Comparison of ENCODE assay signal across 13 mouse cellular contexts in the genomic region with DNA sequence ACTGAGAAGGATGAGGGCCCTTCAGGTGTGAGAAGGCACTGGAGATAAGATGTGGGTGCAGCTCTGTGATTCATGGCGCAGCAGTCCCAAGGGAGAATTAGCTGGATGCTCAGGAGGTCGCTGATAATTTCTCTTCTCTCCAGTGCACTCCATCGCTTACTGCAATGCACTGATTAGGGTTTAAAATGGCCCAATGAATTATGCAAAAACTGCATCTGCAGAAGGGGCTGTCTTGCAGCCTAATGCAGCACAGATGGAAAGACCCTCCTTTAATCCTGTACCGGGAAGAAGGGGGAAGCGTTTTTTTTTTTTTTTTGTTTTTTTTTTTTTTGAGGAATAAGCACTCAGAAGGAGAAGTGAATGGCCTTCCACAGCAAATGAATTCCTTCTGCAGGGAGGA.
DNase-seq lines count a peak whose midpoint lies in the region; ATAC-seq and TF ChIP-seq lines count a peak whose summit lies in the region.
"Had no signal": no experiment of that assay in that cellular context is flagged by ENCODE, and none has a peak within 500 bp of the region (broad histone marks: within the 10 kb centered on the region; RNA-seq: fewer than 3 reads in every experiment).

No protein-coding gene starts in this region.

- H3K9ac ChIP-seq in forebrain, embryonic 11.5 days (ENCODE audit: low read length) = no peak overlapping the region
- no peak overlapping the region for H3K9ac ChIP-seq in ES-E14 (ENCODE audit: insufficient read depth, low read depth, low read length, poor library complexity, severe bottlenecking)
- H3K9ac ChIP-seq in forebrain, embryonic 16.5 days (replicated peaks; ENCODE audit: low read depth, low read length) = no peak overlapping the region
- H3K9ac ChIP-seq in midbrain, embryonic 13.5 days (replicated peaks) = no peak overlapping the region

- ATAC-seq in forebrain, embryonic 11.5 days (replicated peaks; ENCODE audit: low FRiP score) = peak; percentile 69
- ATAC-seq in forebrain, embryonic 16.5 days = peak; percentile 92
- ATAC-seq in midbrain, embryonic 13.5 days = peak; percentile 89

- H3K4me3 ChIP-seq in forebrain, embryonic 11.5 days (ENCODE audit: low read depth, low read length) = no peak overlapping the region
- H3K4me3 ChIP-seq in forebrain, embryonic 10.5 days = no peak overlapping the region
- no peak overlapping the region for H3K4me3 ChIP-seq in ES-E14 (ENCODE audit: insufficient read depth in 1 of 2, low read depth in 1 of 2, low read length in 2 of 2, poor library complexity in 1 of 2, severe bottlenecking in 1 of 2)
- H3K4me3 ChIP-seq in forebrain, embryonic 16.5 days (replicated peaks; ENCODE audit: low read length) = no peak overlapping the region
- no peak overlapping the region for H3K4me3 ChIP-seq in midbrain, embryonic 13.5 days (replicated peaks)

- H3K27me3 ChIP-seq in forebrain, embryonic 11.5 days (ENCODE audit: control insufficient read depth, insufficient read depth, low read length) = no peaks in the 10 kb centered on the region
- no peaks in the 10 kb centered on the region for H3K27me3 ChIP-seq in forebrain, embryonic 10.5 days (ENCODE audit: poor library complexity, severe bottlenecking)
- no peaks in the 10 kb centered on the region for H3K27me3 ChIP-seq in forebrain, embryonic 16.5 days (replicated peaks; ENCODE audit: control insufficient read depth, insufficient read depth, low read length)
- no peaks in the 10 kb centered on the region for H3K27me3 ChIP-seq in midbrain, embryonic 13.5 days

- H3K9me3 ChIP-seq in forebrain, embryonic 11.5 days (ENCODE audit: control insufficient read depth, low read length) = no peaks in the 10 kb centered on the region
- H3K9me3 ChIP-seq in forebrain, embryonic 10.5 days = no peaks in the 10 kb centered on the region
- H3K9me3 ChIP-seq in ES-E14 (ENCODE audit: control insufficient read depth, insufficient read depth, low read depth, low read length) = no peaks in the 10 kb centered on the region
- H3K9me3 ChIP-seq in forebrain, embryonic 16.5 days (ENCODE audit: control insufficient read depth, low read length) = no peaks in the 10 kb centered on the region
- no peaks in the 10 kb centered on the region for H3K9me3 ChIP-seq in midbrain, embryonic 13.5 days
- H3K9me3 ChIP-seq: G1E had no signal

- 0 out of 2 replicates have a peak overlapping the region, but pooled peaks have one; percentile 0 for H3K4me2 ChIP-seq in forebrain, embryonic 11.5 days (ENCODE audit: low read depth, low read length, severe bottlenecking)
- H3K4me2 ChIP-seq in forebrain, embryonic 16.5 days (ENCODE audit: low read length) = no peak overlapping the region; the same call in 1 of the 2 replicates
- peak overlapping the region; percentile 12; the same call in 1 of the 2 replicates for H3K4me2 ChIP-seq in midbrain, embryonic 13.5 days (replicated peaks)

- no peak for DNase-seq in forebrain, embryonic 11.5 days (ENCODE audit: low spot score)
- DNase-seq in forebrain, embryonic 10.5 days (ENCODE audit: extremely low spot score, low spot score) = no peak
- no peak for DNase-seq in ES-E14 (ENCODE audit: low read depth, low spot score)
- no peak for DNase-seq in cerebellum, postnatal 25 days
- DNase-seq in urinary bladder, postnatal 25 days (ENCODE audit: low spot score) = no peak
- no peak for DNase-seq in frontal cortex, postnatal 10 days (ENCODE audit: low spot score in 2 of 2)
- DNase-seq: adrenal gland, postnatal 14 days; cerebellum, adult 11-12 months; heart, postnatal 14 days; kidney, adult 18-20 months had no signal

- peak overlapping the region; percentile 64 for H3K27ac ChIP-seq in forebrain, embryonic 11.5 days (ENCODE audit: low read depth, low read length)
- H3K27ac ChIP-seq in forebrain, embryonic 10.5 days = no peak overlapping the region
- H3K27ac ChIP-seq in ES-E14 (ENCODE audit: insufficient read depth, low read depth, low read length, poor library complexity, severe bottlenecking) = no peak overlapping the region
- H3K27ac ChIP-seq in forebrain, embryonic 16.5 days (ENCODE audit: low read length) = peak overlapping the region; percentile 77
- H3K27ac ChIP-seq in midbrain, embryonic 13.5 days = peak overlapping the region; percentile 87

- H3K36me3 ChIP-seq in forebrain, embryonic 11.5 days (ENCODE audit: control insufficient read depth, insufficient read depth, low read length) = no peaks in the 10 kb centered on the region
- H3K36me3 ChIP-seq in forebrain, embryonic 10.5 days (replicated peaks) = no peaks in the 10 kb centered on the region
- no peaks in the 10 kb centered on the region for H3K36me3 ChIP-seq in ES-E14 (ENCODE audit: control insufficient read depth, insufficient read depth, low read length, poor library complexity, severe bottlenecking)
- no peaks in the 10 kb centered on the region for H3K36me3 ChIP-seq in forebrain, embryonic 16.5 days (ENCODE audit: control insufficient read depth, insufficient read depth)
- H3K36me3 ChIP-seq in midbrain, embryonic 13.5 days = no peaks in the 10 kb centered on the region
- H3K36me3 ChIP-seq: G1E had no signal

- 33% methylated on average over 5 of the region's 5 CpGs for WGBS in forebrain, embryonic 11.5 days
- WGBS in forebrain, embryonic 10.5 days = 44% methylated on average over 5 of the region's 5 CpGs
- 17% methylated on average over 5 of the region's 5 CpGs for WGBS in forebrain, embryonic 16.5 days
- WGBS in midbrain, embryonic 13.5 days = 11% methylated on average over 5 of the region's 5 CpGs

- in situ Hi-C loops in ES-E14 (cut with MboI; ENCODE audit: low sequenced_read_pairs in 2 of 2, unreplicated experiment in 2 of 2) = no loop called here

- H3K4me1 ChIP-seq in forebrain, embryonic 11.5 days (replicated peaks; ENCODE audit: control insufficient read depth, insufficient read depth, low read length) = peaks cover 8% of the 10 kb centered on the region
- H3K4me1 ChIP-seq in forebrain, embryonic 10.5 days = peaks cover 43% of the 10 kb centered on the region
- H3K4me1 ChIP-seq in ES-E14 (ENCODE audit: control insufficient read depth in 2 of 2, insufficient read depth in 2 of 2, low read length in 2 of 2, poor library complexity in 1 of 2) = no peaks in the 10 kb centered on the region
- H3K4me1 ChIP-seq in forebrain, embryonic 16.5 days (replicated peaks; ENCODE audit: control insufficient read depth, insufficient read depth, low read length) = peaks cover 28% of the 10 kb centered on the region
- H3K4me1 ChIP-seq in midbrain, embryonic 13.5 days (replicated peaks) = peaks cover 51% of the 10 kb centered on the region

TF ChIP-seq in ES-E14, 5 proteins besides CTCF, POLR2A, EP300 and RAD21:
- TF ChIP-seq ZNF384 (IDR thresholded peaks at IDR 0.05; ENCODE audit: low read depth, low read length) = peak; percentile 47
- no peak for TF ChIP-seq ZC3H11A (IDR thresholded peaks at IDR 0.05; ENCODE audit: borderline replicate concordance, low read depth, low read length)
TF ChIP-seq in ES-E14: peak in this region for 1.

Comparison
In these comparisons a context has a peak if more than half of its experiments do, and no peak if none do; other contexts are left out.
1. H3K27ac ChIP-seq: peak in forebrain, embryonic 11.5 days (single experiment), forebrain, embryonic 16.5 days (single experiment) and midbrain, embryonic 13.5 days (single experiment); none in forebrain, embryonic 10.5 days (single experiment) and ES-E14 (single experiment).
2. Peak in every context shown above with its lines, with median percentiles within 50 percentile points of each other: ATAC-seq.